Mouse (Mus musculus) lung, adult 2 months (tissue): ENCODE measurements around the gene Dynlrb1.

Source experiments
- CTCF ChIP-seq: fragments of 200-500 bp; IDR thresholded peaks from 2 replicates; pipeline ENCODE4 v1.5.1; 2011; ENCODE audit warnings: mild to moderate bottlenecking, low read length, control low read depth; ENCODE audit not compliant: insufficient read depth
- POLR2A ChIP-seq: fragments of 200-500 bp; IDR thresholded peaks from 2 replicates; pipeline ENCODE4 v1.6.1; 2011; ENCODE audit warnings: low read depth, mild to moderate bottlenecking, control low read depth, low read length, borderline replicate concordance; ENCODE audit errors: extremely low read depth

DNA sequence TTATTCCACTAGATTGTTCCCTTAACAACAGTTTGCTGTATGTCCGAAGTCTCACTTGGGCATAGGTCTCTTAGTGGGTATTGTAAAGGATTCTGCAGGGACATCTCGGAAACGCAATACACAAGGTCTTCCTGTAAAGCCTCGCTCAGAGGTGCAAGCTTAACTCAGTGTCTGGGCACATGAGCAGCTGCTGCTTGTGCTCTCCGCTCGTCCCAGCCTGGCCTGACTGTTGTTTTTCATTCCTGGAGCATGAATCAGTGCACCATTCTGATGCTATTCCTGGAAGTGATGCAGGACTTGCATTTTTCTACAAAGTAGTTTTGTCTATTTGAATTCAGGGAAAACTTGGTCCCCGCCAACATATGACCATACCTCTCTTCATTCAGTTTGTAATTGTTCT, 11.6 kb upstream of the Dynlrb1 start:
- TF ChIP-seq POLR2A (no peak), CTCF (no peak)
